Mouse (Mus musculus) ES-Bruce4 (cell line): ENCODE results near the gene Plxna4. TPM values are rescaled to one million over a fixed set of nuclear protein-coding genes. Genes with fewer than 3 reads are reported as not detected.

Source experiments
- H3K27ac ChIP-seq: 2 replicates; pipeline ENCODE4 v1.5.1; 2012; ENCODE audit warnings: low read length, inconsistent platforms; ENCODE audit not compliant: insufficient read depth
- H3K27me3 ChIP-seq: 2 replicates; pipeline ENCODE4 v1.6.1; 2012; ENCODE audit warnings: mild to moderate bottlenecking, low read length, inconsistent platforms; ENCODE audit not compliant: control insufficient read depth, poor library complexity, insufficient read depth, severe bottlenecking
- H3K36me3 ChIP-seq: 2 replicates; pipeline ENCODE4 v1.6.1; 2012; ENCODE audit warnings: inconsistent platforms, mild to moderate bottlenecking, low read length, moderate library complexity; ENCODE audit not compliant: control insufficient read depth, poor library complexity, insufficient read depth, severe bottlenecking
- H3K4me1 ChIP-seq: one replicate; pipeline ENCODE4 v1.8.1; 2011; ENCODE audit warnings: low read length; ENCODE audit not compliant: control insufficient read depth, insufficient read depth
- H3K4me3 ChIP-seq: 2 replicates; pipeline ENCODE4 v1.5.1; 2011; ENCODE audit warnings: low read depth, mild to moderate bottlenecking, low read length
- H3K9ac ChIP-seq: 2 replicates; pipeline ENCODE4 v1.6.1; 2012; ENCODE audit warnings: low read depth, mild to moderate bottlenecking, inconsistent platforms; ENCODE audit not compliant: poor library complexity, severe bottlenecking
- H3K9me3 ChIP-seq: replicated peaks from 2 replicates; pipeline ENCODE4 v1.6.1; 2012; ENCODE audit warnings: mild to moderate bottlenecking, low read length, inconsistent platforms; ENCODE audit not compliant: control insufficient read depth, poor library complexity, insufficient read depth, severe bottlenecking
- CTCF ChIP-seq: IDR thresholded peaks from one replicate; pipeline ENCODE4 v1.8.1; 2011; ENCODE audit warnings: low read depth, low read length
- EP300 ChIP-seq: IDR thresholded peaks from 2 replicates; pipeline ENCODE4 v1.6.1; 2011; ENCODE audit warnings: low read depth, low read length; ENCODE audit not compliant: insufficient read depth
- POLR2A ChIP-seq: IDR thresholded peaks from one replicate; pipeline ENCODE4 v1.8.1; 2011; ENCODE audit warnings: low read length; ENCODE audit not compliant: insufficient read depth
- polyA plus RNA-seq: library from polyadenylated mRNA; stranded (reverse); fragments of >200 nt; gene quantifications from 2 replicates; pipeline ENCODE4 v1.2.4, GENCODE M21; 2011; ENCODE audit warnings: low read depth; ENCODE audit not compliant: missing spikeins, insufficient read depth, insufficient read length

Plxna4 gene
- polyA plus RNA-seq, 1 experiment: 0.33 TPM

- no peak overlapping the region for H3K9ac ChIP-seq
- TF ChIP-seq CTCF (no peak), EP300 (no peak), POLR2A (no peak)
- no peaks in the 10 kb centered on the region for H3K27me3 ChIP-seq
- no peaks in the 10 kb centered on the region for H3K36me3 ChIP-seq
- no peaks in the 10 kb centered on the region for H3K9me3 ChIP-seq
- H3K4me1 ChIP-seq: no peaks in the 10 kb centered on the region
- H3K4me3 ChIP-seq: no peak overlapping the region
- no peak overlapping the region for H3K27ac ChIP-seq
Measured at GRCm38 (mm10) chr6:32571485-32571884, 16.5 kb downstream of the Plxna4 start.

- no peak for TF ChIP-seq EP300
- TF ChIP-seq CTCF: no peak
- TF ChIP-seq POLR2A: no peak
Measured at GRCm38 (mm10) chr6:32570445-32570844, 17.5 kb downstream of the Plxna4 start.

GRCm38 (mm10) chr6:32569919-32570318 is 18.1 kb downstream of the Plxna4 start:
- H3K9me3 ChIP-seq: no peaks in the 10 kb centered on the region
- TF ChIP-seq EP300: no peak
- no peak for TF ChIP-seq POLR2A
- no peak for TF ChIP-seq CTCF

More at GRCm38 (mm10) chr6:32570445-32570844, 17.5 kb downstream of the Plxna4 start:
- Histone ChIP-seq H3K9ac (no peak overlapping the region), H3K9me3 (no peaks in the 10 kb centered on the region), H3K27me3 (no peaks in the 10 kb centered on the region), H3K27ac (no peak overlapping the region), H3K4me3 (no peak overlapping the region), H3K4me1 (no peaks in the 10 kb centered on the region), H3K36me3 (no peaks in the 10 kb centered on the region)

DNA sequence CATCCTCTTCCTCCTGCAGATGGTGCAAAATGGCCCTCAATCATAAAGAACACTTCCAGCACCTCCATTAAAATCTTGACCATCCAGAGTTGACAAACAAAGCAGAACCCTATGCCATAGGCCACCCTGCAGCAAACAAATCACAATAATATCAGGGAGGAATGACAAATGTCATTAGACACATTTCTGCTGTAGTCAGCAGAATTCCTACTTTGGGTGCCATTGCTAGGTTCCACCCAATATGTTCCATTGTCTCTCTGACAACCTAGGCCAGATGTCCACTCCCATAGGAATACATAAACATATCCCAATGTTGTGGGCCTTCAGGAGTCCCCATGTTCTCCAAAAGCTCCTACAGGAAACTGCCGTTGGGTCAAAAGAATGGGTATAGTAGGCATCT is 41.1 kb downstream of the Plxna4 start:
- no peaks in the 10 kb centered on the region for H3K4me1 ChIP-seq
- TF ChIP-seq CTCF (no peak), EP300 (no peak), POLR2A (no peak)
- H3K27ac ChIP-seq: no peak overlapping the region
- no peak overlapping the region for H3K9ac ChIP-seq
- H3K36me3 ChIP-seq: no peaks in the 10 kb centered on the region
- H3K27me3 ChIP-seq: no peaks in the 10 kb centered on the region
- H3K4me3 ChIP-seq: no peak overlapping the region
- no peaks in the 10 kb centered on the region for H3K9me3 ChIP-seq

More at GRCm38 (mm10) chr6:32569919-32570318, 18.1 kb downstream of the Plxna4 start:
- Histone ChIP-seq H3K27ac (no peak overlapping the region), H3K9ac (no peak overlapping the region), H3K27me3 (no peaks in the 10 kb centered on the region), H3K4me3 (no peak overlapping the region), H3K36me3 (no peaks in the 10 kb centered on the region), H3K4me1 (no peaks in the 10 kb centered on the region)

GRCm38 (mm10) chr6:32544021-32544420 is 44.0 kb downstream of the Plxna4 start:
- Histone ChIP-seq H3K27ac (no peak overlapping the region), H3K4me1 (no peaks in the 10 kb centered on the region), H3K9ac (no peak overlapping the region), H3K4me3 (no peak overlapping the region), H3K36me3 (no peaks in the 10 kb centered on the region), H3K9me3 (no peaks in the 10 kb centered on the region), H3K27me3 (no peaks in the 10 kb centered on the region)
- no peak for TF ChIP-seq EP300
- TF ChIP-seq POLR2A: no peak
- TF ChIP-seq CTCF: no peak

DNA sequence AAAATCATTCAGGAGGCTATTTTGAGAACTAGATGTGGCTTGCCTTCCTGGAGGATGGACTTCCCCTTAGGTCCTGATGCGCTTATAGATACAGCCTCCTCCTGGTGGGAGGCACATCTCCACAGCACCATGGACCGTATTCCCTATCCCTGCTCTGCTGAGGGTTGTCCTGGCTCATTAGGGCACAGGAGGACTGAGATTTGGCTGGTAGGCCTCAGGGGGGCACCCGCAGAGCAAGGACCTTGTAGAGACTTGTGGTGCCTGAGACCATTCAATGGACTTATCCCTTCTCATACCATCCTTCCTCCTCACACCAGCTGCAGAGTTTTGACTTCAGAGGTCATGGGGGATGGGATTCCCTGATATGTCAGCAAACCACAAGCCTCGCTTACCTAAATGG is 47.8 kb downstream of the Plxna4 start:
- H3K9ac ChIP-seq: no peak overlapping the region
- TF ChIP-seq POLR2A (no peak), CTCF (no peak), EP300 (no peak)
- H3K9me3 ChIP-seq: no peaks in the 10 kb centered on the region
- no peaks in the 10 kb centered on the region for H3K4me1 ChIP-seq
- no peak overlapping the region for H3K4me3 ChIP-seq
- no peak overlapping the region for H3K27ac ChIP-seq
- no peaks in the 10 kb centered on the region for H3K36me3 ChIP-seq
- H3K27me3 ChIP-seq: no peaks in the 10 kb centered on the region
